Mouse (Mus musculus) frontal cortex, postnatal 10 days (tissue): ENCODE data around the gene Gmds.

ENCODE experiments used
- DNase-seq, 2 experiments: peaks; one replicate each; pipeline ENCODE4 v3.0.0; 2022; ENCODE audit warnings: low spot score in 2 of 2, mixed read lengths in 1 of 2

Gene Gmds

DNA sequence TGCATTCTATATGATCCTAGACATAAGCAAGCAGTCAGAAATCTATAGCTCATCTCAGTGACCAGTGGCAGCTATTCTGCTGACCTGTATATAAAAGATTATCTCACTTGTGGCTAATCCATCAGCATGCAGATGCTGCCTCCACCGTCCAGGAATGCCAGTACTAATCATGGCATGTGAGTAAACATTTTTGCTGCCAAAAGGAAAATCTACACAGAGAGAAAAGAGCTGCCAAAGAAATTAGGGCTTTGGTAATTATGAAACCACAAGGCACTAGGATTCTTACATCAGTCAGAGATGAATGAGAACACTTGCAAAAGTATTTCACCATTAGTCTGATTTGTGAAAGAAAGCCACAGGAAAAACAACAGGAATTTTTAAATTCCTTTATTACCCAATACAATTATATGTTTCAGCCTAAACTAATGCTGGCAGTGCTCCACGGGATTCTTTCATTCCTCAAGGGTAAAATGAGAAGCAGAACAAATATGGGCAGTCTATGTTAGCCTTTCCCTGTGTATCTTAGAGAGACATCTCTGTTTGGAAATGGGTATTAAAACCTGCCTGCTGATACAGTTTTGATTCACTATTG is 71.3 kb downstream of the Gmds start:
- DNase-seq: no peak

DNA sequence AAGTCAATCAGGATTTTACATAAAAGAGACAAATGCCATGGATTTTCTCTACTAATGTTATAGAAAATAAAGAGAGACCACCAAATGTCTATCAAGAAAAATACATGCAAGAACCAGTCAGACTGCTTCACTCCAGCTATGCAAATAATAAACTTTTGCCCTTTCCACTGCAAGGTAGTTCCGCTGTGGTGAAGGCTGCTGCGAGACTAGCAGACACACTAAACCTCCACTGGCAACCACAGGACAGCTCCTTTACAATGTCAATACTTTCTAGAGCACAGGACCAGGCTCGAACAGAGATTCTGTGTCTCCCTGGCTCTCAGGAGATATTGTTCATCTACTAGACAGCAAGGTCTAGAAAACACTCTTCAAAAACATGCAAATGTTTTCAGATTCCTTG is 71.8 kb downstream of the Gmds start:
- DNase-seq: no peak

DNA sequence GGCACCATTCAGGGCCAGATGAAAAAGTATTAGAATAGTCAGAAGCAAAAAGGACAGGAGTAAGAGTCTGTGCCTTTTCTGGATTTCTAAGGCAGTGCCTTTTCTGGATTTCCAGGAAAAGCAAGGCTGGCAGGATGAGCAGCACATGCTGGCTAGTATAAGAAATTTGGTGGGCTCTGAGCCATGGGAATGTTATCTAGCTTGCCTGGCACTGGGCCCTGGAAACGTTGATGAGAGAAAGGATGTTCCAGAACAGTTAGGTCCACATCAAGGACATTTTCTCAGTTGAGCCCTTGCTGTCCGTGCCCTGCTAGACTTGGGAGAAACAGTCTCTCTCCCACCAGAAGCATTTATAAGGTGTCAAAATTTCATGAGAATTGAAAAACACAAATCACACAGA is 82.4 kb downstream of the Gmds start:
- no peak for DNase-seq

DNA sequence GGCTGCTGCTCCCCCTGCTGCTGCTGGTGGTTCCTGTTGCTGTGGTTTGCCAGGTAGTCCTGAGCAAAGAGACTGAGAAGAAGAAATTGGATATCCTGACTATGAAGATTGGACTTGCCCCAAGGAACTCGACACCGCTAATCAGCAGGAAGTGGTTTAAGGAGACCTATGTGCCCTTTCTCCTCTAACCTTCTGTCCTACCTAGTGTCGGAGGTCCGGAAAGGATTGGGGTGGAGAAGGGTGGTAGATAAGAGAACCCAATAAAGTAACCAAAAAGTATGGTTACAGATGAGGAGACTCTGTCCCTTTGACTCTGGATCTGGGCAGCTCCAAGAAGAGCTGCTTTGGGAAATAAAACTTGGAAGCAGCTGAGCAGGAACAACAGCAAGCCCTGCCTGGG is 86.3 kb downstream of the Gmds start:
- no peak for DNase-seq

DNA sequence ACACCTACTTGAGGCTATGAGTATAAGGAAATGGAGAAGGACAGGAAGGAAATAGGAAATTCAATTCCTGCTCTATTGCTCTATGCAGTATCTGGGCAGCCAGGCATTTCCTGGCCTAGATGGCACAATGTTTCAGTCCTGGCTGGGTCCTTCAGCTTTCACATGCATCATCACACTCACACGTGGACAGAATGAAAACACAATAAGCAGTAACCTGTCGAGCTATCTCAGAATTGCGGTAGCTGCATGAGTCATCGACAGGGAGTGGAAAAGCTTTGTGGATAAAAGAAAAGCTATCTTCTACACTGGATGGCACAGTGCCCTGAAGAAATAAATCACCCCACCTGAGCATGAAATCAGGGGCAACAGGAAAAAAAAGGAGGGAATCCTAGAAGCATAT is 96.3 kb downstream of the Gmds start:
- no peak for DNase-seq

DNA sequence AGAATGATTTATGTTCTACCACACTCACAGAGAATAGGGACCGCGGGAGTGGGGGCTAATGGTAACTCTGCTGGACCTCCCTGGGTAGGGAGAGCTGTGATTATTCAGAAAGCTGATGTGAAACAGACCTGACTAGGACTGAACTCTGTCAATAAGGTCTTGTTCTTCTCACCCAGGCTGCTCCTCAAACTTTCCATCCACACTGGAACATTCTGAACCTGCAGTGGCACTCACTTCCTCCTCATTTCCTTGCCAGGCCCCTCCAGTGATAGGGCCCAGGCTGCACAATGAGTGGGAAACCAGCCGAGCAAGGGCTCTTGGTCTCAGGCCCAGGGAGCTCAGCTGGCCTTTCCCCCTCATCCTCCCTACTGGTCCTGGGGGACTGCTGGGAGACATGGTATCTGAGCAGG is 102.3 kb downstream of the Gmds start:
- DNase-seq: no peak

DNA sequence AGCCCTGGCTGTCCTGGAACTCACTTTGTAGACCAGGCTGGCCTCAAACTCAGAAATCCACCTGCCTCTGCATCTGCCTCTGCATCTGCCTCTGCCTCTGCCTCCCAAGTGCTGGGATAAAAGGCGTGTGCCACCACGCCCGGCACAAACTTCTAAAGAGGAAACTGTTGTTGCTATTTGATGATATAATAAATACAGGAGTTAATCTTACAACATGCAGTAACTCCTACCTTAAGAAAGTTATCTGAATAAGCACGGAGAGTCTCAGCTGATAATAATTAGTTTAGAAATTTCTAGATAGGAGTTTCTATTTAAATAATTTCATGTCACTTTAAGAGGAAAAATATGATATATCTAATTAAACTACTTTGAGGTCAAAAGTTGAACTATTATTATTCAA is 103.5 kb downstream of the Gmds start:
- DNase-seq: no peak

DNA sequence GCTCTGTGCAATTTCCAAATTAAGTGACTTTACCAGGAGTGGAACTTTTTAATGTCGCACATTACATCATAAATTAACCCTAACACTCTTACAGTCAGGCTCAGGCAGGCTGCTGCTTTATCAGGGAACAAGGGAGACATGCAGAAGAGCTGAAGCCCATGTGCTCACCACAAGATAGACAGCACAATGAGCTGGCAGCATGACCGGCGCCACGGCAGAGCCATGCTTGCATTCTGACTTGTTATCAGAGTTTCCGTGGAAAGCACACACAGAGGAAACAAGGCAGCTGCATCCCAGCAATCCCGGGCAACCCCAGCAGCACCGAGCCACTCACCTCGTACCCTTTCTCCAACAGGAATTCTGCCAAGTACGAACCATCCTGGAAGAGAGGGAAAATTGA is 104.5 kb downstream of the Gmds start:
- DNase-seq: no peak

DNA sequence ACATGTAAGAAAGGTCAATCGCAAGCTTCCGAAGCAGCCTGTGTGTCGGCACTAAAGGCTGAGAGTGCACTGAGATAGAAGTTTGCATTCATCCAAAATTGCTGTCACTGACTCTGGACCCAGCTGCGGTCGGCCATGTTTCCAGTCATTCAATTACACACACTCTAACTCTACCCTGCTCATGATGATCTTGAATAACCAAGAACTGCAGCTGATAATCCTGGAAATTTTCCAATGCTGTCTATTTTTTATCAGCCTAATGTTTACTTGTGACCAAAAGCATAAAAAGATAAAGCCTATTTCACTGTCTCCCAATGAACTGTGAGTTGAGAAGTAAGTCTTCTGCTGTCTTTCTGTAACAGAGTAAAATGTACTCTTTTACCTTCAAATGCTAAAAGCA is 106.1 kb downstream of the Gmds start:
- no peak for DNase-seq

DNA sequence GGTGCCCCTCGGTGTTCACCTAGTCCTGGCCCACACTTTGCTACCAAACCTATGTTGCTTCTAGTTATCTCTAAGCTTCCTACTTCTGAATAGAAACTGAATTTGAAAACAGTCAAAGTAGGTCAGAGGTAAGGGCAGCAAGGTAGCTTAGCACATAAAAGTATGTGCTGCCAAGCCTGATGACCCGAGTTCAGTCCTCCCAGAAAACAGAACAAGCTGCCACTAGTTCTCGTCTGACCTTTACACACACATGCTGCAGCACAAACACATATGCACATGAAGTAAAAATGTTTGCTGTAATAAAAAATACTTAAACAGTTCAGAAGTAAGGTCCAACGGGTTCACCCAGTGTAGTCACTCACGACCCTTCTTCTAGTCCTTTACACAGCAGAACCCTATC is 106.6 kb downstream of the Gmds start:
- no peak for DNase-seq

DNA sequence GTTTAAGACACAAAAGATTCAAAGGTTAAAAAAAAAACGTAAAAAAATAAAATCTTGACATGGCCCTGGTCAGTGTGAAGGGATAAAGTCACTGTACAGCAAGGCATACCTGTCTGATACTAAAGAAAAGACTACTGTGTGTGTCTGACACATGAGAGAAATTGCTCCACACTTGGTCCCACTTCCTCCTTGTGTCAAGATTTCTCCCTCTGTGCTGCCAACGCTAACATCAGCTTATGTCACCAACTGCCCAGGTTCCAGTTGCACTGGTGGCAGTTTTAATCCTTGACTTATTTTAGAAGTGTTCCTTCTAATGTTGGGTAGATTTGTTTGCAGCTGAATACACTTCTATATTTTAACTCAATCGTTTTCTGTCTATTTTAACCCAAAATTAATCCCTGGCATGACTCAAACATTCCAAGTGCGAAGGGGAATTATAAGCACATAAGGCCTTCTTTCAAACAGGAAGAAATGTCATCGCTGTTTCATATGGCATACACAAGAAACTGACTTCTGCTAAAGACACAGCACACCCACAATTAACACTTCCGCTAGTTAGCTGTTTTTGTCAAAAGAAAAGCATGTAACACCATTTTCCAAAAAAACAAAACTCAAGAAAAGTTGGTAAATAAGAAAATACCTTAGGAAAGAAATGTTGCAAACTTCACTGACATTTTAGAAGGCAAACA is 110.5 kb downstream of the Gmds start:
- no peak for DNase-seq

DNA sequence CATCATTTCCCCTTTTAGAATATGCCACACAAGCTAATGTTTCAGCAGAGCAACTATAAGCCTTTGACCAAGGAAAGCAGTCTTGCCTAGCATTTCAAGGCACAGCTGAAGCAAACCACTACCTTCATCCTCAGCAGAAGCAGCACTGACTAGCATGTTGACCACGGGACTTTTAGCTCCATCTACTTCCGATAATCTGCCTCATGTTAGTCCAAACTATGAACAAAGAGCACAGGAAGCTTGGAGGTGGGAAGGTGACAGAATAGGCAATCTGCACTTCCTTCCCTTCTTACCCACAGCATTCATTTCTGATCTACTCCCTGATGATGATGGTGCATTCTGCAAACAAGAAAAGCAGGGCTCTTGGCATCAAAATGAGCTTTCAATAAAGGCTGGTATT is 120.9 kb downstream of the Gmds start:
- no peak for DNase-seq

DNA sequence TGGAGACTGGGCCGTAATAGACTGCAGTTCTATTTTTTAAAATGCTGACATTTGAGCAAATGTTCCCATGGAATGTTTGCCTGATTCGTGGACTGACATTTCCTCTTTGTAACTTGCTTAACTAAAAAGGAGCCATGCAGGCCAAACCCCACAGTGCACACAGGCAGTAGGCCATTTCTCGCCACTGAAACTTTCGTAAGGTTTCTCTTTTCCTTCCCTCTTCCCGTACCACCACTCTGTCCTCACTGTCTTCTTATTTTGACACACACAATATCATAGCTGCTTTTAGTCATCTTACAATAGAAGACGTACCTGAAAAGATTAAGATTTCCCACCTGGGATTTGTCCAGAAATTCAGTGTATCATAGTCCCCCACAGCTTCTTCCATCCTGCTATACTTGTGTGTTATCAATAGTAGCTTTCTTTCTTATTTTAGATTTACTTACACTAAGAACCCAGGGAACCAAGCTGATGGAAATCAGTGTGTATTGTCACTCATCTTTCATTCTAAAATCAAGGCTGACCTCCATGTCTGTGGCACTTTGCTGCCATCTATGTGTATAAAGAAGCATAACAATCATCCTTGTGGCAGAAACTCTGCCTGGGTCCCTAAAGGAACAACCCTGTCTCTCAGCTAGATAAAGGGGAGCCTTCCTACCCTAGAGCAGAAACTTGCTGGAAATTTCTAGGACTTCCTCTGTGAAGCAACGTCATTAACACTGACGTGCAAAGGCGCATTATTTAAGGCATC is 124.7 kb downstream of the Gmds start:
- peak in 1 of 2 experiments; percentile 17 for DNase-seq

DNA sequence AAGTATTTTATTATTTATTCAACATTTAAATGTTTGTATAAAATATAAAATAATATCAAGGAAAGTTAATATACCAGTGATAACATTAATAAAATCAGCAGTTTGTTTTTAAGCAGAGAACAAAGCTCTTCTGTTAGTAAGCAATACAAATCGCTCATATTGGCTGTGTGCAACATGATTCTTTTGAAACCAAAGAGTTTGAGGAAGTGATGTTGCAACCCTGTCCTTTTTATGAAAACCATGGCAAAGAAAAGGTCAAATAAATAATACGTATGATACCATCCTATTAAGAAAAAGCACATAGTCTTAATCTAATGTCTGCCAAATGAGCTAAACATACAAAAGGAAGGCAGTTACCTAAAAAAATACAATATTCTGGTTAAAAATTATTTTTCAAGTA is 126.4 kb downstream of the Gmds start:
- no peak for DNase-seq

DNA sequence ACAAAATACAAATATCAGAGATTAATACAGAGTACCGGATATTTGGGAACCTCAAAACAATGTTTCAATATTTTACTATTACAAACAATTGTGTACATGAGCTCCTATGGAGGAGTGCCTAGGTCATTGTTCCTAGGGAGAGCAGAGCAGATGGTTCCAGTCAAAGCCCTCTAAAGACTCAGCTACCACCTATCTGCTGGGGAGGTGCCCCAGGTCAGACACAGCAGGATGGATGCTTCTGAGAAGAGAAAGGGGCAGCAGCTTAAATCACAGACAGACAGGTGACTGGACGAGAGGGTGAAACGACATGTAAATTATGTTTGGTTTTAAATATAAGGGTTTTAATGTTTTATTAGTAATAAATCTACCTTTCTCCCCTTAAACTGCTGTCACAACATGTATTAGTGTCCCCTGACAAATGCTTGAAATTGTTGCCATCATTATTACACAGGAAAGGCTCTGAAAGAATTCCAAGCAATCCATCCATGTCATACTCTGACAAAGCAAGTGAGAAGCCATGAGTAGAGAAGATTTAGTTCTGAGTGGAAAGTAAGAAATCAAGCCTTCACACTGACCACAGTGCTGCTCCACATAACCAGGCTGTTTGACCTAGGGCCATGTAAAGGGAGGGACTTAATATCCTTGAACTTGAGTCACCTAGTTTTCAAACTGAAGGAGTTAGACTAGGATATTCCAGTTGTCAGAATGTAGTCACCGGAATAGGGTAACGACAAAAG is 131.2 kb downstream of the Gmds start:
- no peak for DNase-seq

DNA sequence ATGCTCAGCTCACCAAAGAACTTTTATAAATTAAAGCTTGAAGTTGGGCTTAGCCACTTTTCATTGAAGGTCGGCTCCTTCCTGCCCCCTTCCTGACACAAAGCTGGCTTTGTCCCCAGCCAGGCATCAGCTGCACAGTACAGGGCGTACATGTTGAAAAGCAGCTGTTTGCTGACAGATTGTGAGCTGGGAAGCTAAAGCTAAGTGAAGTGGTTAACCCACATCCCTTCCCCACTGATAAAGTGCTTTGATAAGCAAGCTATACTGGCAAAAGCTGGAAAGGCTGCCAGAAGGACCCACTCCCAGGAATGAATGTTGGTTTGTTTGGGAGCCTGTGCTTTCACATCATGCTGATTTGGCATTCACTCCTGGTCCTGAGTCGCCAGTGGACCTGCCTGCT is 158.6 kb downstream of the Gmds start:
- no peak for DNase-seq

DNA sequence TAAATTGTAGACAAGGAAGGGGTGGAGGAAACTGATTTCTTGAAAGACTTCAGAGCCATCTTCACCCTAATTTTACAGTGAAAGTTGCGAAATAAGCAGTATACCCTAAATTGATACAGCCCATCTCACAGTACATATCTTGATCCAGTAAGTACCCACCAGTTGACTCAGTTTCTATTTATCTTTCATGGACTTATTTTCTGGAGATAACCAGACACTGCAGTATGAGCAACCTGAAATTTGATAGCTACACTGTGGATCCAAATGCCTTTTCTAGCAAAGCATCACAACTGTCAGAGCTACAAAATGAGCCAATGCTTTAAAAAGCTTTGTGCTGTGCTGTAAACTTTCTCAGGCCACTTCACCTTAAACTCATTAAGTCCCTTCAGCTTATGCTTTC is 159.9 kb downstream of the Gmds start:
- DNase-seq: no peak

DNA sequence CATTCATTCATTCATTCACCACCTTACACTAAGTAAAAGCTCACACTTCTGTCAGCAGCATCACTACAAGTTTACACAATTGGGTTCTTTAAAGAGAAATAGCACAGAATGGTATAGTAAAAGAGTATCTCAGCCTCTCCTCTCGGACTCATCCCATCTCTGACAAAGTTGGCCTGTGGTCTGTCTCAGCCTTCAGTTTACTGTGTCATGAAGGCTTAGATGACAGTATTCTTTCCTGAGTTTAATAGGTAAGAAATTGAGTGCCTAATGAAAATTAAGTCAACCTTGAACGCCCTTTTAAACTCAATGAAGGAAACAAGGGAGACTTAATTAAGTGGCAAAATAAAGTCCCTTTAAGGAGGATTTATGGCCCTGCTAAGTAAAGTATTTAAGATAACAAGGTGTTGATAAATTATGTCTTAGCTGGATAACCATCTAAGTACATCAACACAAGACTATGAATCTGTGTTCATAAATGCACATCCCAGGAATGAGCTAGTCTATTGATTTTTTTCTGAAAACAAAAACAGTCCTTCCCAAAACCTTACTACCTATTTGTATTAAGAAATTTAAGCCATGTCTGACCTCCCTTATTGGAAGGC is 160.6 kb downstream of the Gmds start:
- DNase-seq: no peak

DNA sequence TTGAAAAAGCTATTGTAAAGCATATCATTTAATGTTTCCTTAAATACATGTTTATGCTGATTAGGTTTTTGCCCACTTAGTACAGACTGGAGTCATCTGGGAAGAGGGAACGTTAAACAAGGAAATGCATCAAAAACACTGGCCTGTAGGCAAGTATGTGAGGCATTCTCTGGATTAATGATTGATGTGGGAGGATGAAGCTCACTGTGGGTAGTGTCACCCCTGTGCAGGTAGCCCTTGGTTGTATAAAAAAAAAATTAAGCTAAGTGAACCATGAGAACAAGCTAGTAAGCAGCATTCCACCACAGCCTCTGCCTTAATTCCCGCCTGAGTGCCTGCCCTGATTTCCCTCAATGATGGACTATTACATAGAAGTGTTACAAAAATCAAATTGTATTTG is 163.5 kb downstream of the Gmds start:
- DNase-seq: no peak

DNA sequence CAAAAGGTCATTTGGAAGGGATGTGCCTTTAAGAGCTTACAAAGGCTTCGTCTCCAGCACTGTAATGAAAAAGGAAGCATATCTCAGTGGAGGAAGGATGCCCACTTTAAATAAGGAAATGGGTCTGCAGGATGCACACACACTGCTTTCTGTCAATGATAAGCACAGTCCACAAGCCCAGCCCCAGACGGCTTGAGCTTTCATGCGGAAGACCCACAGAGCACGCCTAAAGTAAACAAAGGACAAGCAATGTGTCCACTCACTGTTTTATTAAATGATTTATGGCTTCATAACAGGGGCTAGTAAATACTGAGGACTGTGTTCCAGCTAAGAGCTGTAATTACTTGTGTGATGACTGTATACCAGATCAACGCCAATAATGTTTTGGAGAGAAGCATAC is 169.4 kb downstream of the Gmds start:
- no peak for DNase-seq

DNA sequence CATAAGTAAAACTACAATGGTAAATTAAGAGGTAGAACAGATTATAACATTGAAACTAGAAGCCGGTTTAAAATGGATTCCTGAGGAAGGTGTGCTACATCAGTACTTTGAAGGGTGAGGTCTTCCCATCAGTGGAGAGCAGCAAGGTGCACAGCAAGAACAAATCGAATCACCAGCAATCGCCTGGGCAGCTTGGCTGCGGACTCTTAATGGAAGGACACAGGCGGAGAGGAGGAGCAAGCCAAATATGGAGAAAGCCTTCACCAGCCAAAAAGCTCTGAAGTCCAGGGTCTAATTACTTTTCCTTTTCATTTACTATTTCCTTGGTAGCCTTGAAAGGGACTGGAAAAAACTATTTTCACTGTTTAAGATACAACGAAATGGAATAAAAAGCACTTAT is 170.7 kb downstream of the Gmds start:
- DNase-seq: no peak

DNA sequence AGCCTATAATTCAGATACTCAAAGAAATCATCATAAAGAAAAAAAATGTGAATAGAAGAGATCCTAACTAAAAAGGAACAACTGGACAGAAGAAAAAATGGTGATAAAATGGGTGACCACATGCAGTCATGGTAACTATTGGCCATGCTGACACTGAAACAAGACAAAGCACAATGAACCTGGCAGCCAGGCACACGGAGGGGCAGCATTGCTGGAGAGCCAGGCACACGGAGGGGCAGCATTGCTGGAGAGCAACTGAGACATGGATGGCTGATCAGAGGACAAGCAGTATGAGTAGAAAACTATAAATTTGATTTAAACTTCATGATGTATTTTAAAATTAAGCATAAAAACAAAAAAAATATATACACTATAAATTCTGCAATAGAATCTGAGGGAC is 173.0 kb downstream of the Gmds start:
- no peak for DNase-seq
